Mouse (Mus musculus): ENCODE measurements at regions not wholly inside any gene's neighbourhood (a gene's known extent, or its start where the extent isn't known, plus 50 kb on each side); places are given as distances from the start of the nearest gene placed in this dataset.
"Not testable (repeated sequence)": the region's sequence is repeated elsewhere in the genome, so short reads cannot be mapped to it uniquely, and the experiment has no call there.

GRCm38 (mm10) chr10:91430281-91430680 is 249.2 kb upstream of the Tmpo start:
- H3K4me1 ChIP-seq (ENCODE audit: control insufficient read depth, insufficient read depth, low read length) = no peaks in the 10 kb centered on the region
- WGBS = 40% methylated on average over 5 of the region's 5 CpGs
- no peak overlapping the region for H3K4me3 ChIP-seq (replicated peaks; ENCODE audit: control insufficient read depth, low read depth, low read length)
- H3K27ac ChIP-seq (ENCODE audit: control insufficient read depth, insufficient read depth, low read depth, low read length, poor library complexity) = no peak overlapping the region
- TF ChIP-seq POLR2A (IDR thresholded peaks at IDR 0.05; ENCODE audit: borderline replicate concordance, control insufficient read depth, low read depth, low read length) (no peak), CTCF (IDR thresholded peaks at IDR 0.05; ENCODE audit: control insufficient read depth, insufficient read depth, low read length) (no peak)

- H3K4me1 ChIP-seq (ENCODE audit: control insufficient read depth, insufficient read depth, low read length) = no peaks in the 10 kb centered on the region
- no peak overlapping the region for H3K27ac ChIP-seq (ENCODE audit: control insufficient read depth, insufficient read depth, low read depth, low read length, poor library complexity)
- TF ChIP-seq CTCF (IDR thresholded peaks at IDR 0.05; ENCODE audit: control insufficient read depth, insufficient read depth, low read length) (no peak), POLR2A (IDR thresholded peaks at IDR 0.05; ENCODE audit: borderline replicate concordance, control insufficient read depth, low read depth, low read length) (no peak)
- no peak overlapping the region for H3K4me3 ChIP-seq (replicated peaks; ENCODE audit: control insufficient read depth, low read depth, low read length)
- 68% methylated on average over 3 of the region's 3 CpGs for WGBS
Observed at GRCm38 (mm10) chr10:91426584-91426983, 245.5 kb upstream of the Tmpo start.

GRCm38 (mm10) chr10:91425625-91426385 is 244.7 kb upstream of the Tmpo start:
- 74% methylated on average over 7 of the region's 7 CpGs for WGBS
- H3K4me1 ChIP-seq (ENCODE audit: control insufficient read depth, insufficient read depth, low read length); H3K4me3 ChIP-seq (replicated peaks; ENCODE audit: control insufficient read depth, low read depth, low read length); H3K27ac ChIP-seq (ENCODE audit: control insufficient read depth, insufficient read depth, low read depth, low read length, poor library complexity): not testable (repeated sequence)

GRCm38 (mm10) chr10:91424786-91425185 is 243.7 kb upstream of the Tmpo start:
- H3K4me1 ChIP-seq (ENCODE audit: control insufficient read depth, insufficient read depth, low read length) = no peaks in the 10 kb centered on the region
- 55% methylated on average over 5 of the region's 5 CpGs for WGBS
- H3K27ac ChIP-seq (ENCODE audit: control insufficient read depth, insufficient read depth, low read depth, low read length, poor library complexity) = no peak overlapping the region
- no peak overlapping the region for H3K4me3 ChIP-seq (replicated peaks; ENCODE audit: control insufficient read depth, low read depth, low read length)
- TF ChIP-seq POLR2A (IDR thresholded peaks at IDR 0.05; ENCODE audit: borderline replicate concordance, control insufficient read depth, low read depth, low read length) (no peak), CTCF (IDR thresholded peaks at IDR 0.05; ENCODE audit: control insufficient read depth, insufficient read depth, low read length) (no peak)

GRCm38 (mm10) chr10:91387255-91387654 is 206.1 kb upstream of the Tmpo start:
- no peak for TF ChIP-seq CTCF (IDR thresholded peaks at IDR 0.05; ENCODE audit: control insufficient read depth, insufficient read depth, low read length)
- no peak for TF ChIP-seq POLR2A (IDR thresholded peaks at IDR 0.05; ENCODE audit: borderline replicate concordance, control insufficient read depth, low read depth, low read length)
- Histone ChIP-seq H3K27ac (ENCODE audit: control insufficient read depth, insufficient read depth, low read depth, low read length, poor library complexity) (no peak overlapping the region), H3K4me3 (replicated peaks; ENCODE audit: control insufficient read depth, low read depth, low read length) (no peak overlapping the region), H3K4me1 (ENCODE audit: control insufficient read depth, insufficient read depth, low read length) (no peaks in the 10 kb centered on the region)
- 69% methylated on average over 3 of the region's 3 CpGs for WGBS

GRCm38 (mm10) chr10:91384372-91384771 is 203.3 kb upstream of the Tmpo start:
- no peak for TF ChIP-seq CTCF (IDR thresholded peaks at IDR 0.05; ENCODE audit: control insufficient read depth, insufficient read depth, low read length)
- TF ChIP-seq POLR2A (IDR thresholded peaks at IDR 0.05; ENCODE audit: borderline replicate concordance, control insufficient read depth, low read depth, low read length) = no peak
- 47% methylated on average over 2 of the region's 2 CpGs for WGBS
- Histone ChIP-seq H3K27ac (ENCODE audit: control insufficient read depth, insufficient read depth, low read depth, low read length, poor library complexity) (no peak overlapping the region), H3K4me3 (replicated peaks; ENCODE audit: control insufficient read depth, low read depth, low read length) (no peak overlapping the region), H3K4me1 (ENCODE audit: control insufficient read depth, insufficient read depth, low read length) (no peaks in the 10 kb centered on the region)

GRCm38 (mm10) chr10:91376683-91377082 is 195.6 kb upstream of the Tmpo start:
- no peak for TF ChIP-seq POLR2A (IDR thresholded peaks at IDR 0.05; ENCODE audit: borderline replicate concordance, control insufficient read depth, low read depth, low read length)
- no peak for TF ChIP-seq CTCF (IDR thresholded peaks at IDR 0.05; ENCODE audit: control insufficient read depth, insufficient read depth, low read length)
- Histone ChIP-seq H3K27ac (ENCODE audit: control insufficient read depth, insufficient read depth, low read depth, low read length, poor library complexity) (no peak overlapping the region), H3K4me1 (ENCODE audit: control insufficient read depth, insufficient read depth, low read length) (no peaks in the 10 kb centered on the region), H3K4me3 (replicated peaks; ENCODE audit: control insufficient read depth, low read depth, low read length) (no peak overlapping the region)
- 81% methylated on average over 3 of the region's 3 CpGs for WGBS

GRCm38 (mm10) chr10:91367488-91367887 is 186.4 kb upstream of the Tmpo start:
- Histone ChIP-seq H3K4me3 (replicated peaks; ENCODE audit: control insufficient read depth, low read depth, low read length) (no peak overlapping the region), H3K27ac (ENCODE audit: control insufficient read depth, insufficient read depth, low read depth, low read length, poor library complexity) (no peak overlapping the region), H3K4me1 (ENCODE audit: control insufficient read depth, insufficient read depth, low read length) (no peaks in the 10 kb centered on the region)
- WGBS = 31% methylated on average over 1 of the region's 1 CpGs
- TF ChIP-seq CTCF (IDR thresholded peaks at IDR 0.05; ENCODE audit: control insufficient read depth, insufficient read depth, low read length) = no peak
- no peak for TF ChIP-seq POLR2A (IDR thresholded peaks at IDR 0.05; ENCODE audit: borderline replicate concordance, control insufficient read depth, low read depth, low read length)

GRCm38 (mm10) chr10:91362587-91362986 is 181.5 kb upstream of the Tmpo start:
- WGBS = 68% methylated on average over 3 of the region's 3 CpGs
- H3K27ac ChIP-seq (ENCODE audit: control insufficient read depth, insufficient read depth, low read depth, low read length, poor library complexity) = no peak overlapping the region
- TF ChIP-seq CTCF (IDR thresholded peaks at IDR 0.05; ENCODE audit: control insufficient read depth, insufficient read depth, low read length) (no peak), POLR2A (IDR thresholded peaks at IDR 0.05; ENCODE audit: borderline replicate concordance, control insufficient read depth, low read depth, low read length) (no peak)
- no peaks in the 10 kb centered on the region for H3K4me1 ChIP-seq (ENCODE audit: control insufficient read depth, insufficient read depth, low read length)
- no peak overlapping the region for H3K4me3 ChIP-seq (replicated peaks; ENCODE audit: control insufficient read depth, low read depth, low read length)
